Mouse (Mus musculus) spleen, adult 2 months (tissue): ENCODE data around the gene Spi1.

ENCODE experiments used
- CTCF ChIP-seq: fragments of 200-500 bp; IDR thresholded peaks from 2 replicates; pipeline ENCODE4 v1.5.1; 2011; ENCODE audit warnings: mild to moderate bottlenecking, inconsistent platforms; ENCODE audit not compliant: insufficient read depth, insufficient read length, insufficient replicate concordance; ENCODE audit errors: extremely low read depth
- POLR2A ChIP-seq: fragments of 200-500 bp; IDR thresholded peaks from 2 replicates; pipeline ENCODE4 v1.6.1; 2011; ENCODE audit warnings: low read depth, low read length, inconsistent platforms

DNA sequence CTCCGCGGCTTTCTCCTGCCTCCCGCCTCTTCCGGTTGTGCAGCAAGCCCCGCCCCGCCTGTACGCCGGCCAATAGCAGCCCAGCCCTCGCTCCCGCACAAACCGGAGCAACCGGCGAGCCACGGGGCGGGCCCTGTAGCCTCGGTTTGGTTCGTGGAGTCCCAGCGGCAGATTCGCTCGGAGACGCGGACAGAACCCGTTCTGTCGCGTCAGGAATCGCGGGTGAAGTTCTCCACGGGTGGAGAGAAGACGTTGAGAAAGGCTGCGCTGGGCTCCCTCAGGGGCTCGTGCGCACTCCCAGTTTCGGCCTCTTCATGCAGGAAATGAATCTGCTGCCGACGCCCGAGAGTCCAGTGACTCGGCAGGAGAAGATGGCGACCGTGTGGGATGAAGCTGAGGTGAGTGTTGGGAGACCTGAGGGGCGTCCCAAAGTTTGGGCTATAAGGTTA is 28.2 kb upstream of the Spi1 start, which contains the start of gene Psmc3:
- TF ChIP-seq CTCF (no peak), POLR2A (no peak)
